Mouse (Mus musculus) brain, embryonic 18.5 days (tissue): ENCODE results near the gene Gm20388.

Experiments
- DNase-seq: peaks from one replicate; pipeline ENCODE4 v3.0.0-alpha.2; 2012; ENCODE audit warnings: low read depth, low spot score

Gm20388 gene

DNA sequence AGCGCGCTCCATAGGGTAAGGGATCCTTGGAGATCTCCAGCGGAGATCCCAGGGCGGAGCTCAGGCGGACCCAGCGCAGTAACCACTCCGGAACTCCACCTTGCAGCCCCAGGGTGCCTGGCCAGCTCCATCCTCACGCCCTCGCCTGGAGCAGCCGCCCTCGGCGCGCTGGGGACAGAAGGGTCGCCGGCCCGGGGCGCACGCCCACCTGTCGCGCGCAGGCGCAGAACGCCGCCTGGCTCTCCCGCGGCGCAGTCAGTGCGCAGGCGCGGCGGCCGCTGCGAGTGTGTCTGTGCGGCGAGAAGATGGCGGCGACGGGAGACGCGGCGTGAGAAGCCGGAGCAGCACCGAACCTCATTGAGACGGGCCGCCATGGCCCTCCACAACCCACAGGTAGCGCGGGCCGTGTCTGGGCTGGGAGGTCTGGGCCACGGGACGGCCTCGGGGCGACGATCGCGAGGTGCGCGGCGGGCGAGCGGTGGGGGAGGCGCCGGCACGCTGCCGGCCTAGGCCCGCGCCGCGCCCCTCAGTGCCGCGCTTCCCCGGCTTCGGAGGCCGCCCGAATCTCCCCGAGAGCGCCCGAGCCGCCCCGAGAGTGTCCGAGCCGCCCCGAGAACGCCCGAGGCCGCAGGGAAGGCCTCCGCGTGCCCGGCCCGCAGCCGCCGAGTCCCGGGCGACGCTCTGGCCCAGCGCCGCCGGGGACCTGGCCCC, at the start of gene Gm20388:
TSS of gene Gm20388 (plus strand) at position 295 of the 711 bp plus-strand sequence.
- DNase-seq, result peak; percentile 74

DNA sequence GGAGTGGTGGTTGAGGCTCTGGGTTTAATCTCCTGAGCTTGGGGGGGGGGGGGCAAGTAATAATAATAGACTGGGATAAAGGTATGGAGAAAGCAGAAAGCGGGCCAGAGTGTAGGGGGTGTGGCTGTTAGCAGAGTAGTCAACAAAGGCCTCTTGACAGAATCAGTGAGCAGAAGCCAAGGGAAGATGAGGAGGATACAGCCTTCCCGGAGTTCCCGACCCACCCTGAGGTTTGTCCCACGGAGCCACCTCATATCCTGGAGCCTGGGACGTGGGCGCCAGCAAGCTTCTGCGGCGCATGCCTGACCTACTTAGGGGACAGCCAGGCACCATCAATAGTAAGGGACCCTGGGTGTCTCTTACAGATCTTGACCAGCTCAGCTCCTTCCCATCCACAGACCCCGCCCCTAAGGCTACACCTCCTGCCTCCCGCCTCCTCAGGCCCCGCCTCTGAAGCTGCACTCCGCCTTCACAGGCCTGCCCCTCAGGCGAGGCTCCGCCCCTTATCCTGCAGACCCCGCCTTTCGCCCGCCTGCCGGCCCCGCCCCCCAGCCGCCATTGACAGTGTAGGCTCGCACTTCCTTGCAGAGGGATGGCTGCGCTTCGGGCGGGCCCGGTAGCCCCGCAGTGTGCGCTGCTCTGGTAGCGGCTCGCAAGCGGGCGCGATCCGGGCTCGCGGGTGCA, 48.8 kb upstream of the Gm20388 start, which contains the start of gene Klhl36:
TSS of gene Klhl36 (plus strand) at position 561 of the 684 bp plus-strand sequence.
- peak; percentile 82 for DNase-seq

DNA sequence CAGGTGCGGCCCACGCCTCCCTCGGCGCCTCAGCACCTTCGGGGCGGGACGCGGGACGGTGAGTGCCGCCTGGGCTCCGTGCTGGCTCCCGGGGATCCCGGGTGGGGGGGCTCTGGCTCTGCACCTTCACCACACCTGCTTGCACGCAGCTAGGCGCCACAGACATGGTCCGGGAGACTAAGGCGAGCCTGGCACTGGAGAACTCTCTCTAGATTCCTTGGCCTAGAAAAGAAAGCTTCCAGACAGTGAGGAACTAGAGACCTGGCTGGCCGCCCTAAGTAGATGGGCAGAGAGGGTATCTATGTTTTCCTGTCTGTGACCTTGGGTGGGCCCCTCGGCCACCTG, 48.3 kb upstream of the Gm20388 start:
- DNase-seq, result no peak

DNA sequence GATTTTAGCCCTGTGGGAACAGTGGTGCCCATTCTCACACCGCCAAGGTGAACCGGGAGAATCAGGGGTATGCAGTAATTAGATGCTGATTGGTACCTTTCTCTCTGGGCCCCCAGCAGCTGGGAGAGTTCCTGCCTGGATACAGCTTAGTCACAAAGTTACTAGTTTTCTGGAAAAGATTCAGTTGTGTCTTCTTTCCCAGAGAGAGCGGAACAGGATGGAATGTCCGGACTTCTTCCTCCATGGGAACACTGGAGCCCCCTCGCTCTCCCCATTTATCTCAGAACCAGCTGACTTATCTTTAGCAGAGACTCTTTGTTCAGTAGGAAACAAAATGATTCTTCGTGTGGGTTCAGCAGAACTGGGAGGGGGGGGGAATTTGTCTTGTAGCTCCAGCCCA, 47.9 kb upstream of the Gm20388 start:
- no peak for DNase-seq

DNA sequence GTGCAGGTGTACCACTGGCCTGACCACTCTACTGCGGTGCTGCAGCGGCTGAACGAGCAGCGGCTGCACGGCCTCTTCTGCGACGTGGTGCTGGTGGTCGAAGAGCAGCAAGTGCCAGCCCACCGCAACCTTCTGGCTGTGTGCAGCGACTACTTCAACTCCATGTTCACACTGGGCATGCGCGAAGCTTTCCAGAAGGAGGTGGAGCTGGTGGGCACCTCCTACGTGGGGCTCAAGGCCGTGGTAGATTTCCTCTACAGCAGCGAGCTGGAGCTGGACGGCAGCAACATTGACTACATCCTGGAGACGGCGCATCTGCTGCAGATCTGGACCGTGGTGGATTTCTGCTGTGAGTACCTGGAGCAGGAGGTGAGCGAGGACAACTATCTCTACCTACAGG, 41.0 kb upstream of the Gm20388 start:
- no peak for DNase-seq

DNA sequence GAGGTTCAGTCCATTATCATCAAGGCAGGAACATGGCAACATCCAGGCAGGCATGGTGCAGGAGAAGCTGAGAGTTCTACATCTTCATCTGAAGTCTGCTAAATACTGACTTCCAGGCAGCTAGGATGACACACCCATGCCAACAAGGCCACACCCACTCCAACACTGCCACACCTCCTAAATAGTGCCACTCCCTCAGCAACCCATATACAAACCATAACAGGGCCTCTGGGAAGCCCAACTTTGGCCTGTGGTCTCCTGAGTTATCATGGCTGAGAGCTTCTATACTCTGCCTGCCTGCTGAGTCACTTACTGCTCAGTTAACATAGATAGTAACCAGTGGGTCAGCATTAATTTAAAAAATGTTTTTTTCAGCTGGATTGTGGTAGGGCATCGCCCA, 37.5 kb upstream of the Gm20388 start:
- DNase-seq, result no peak

DNA sequence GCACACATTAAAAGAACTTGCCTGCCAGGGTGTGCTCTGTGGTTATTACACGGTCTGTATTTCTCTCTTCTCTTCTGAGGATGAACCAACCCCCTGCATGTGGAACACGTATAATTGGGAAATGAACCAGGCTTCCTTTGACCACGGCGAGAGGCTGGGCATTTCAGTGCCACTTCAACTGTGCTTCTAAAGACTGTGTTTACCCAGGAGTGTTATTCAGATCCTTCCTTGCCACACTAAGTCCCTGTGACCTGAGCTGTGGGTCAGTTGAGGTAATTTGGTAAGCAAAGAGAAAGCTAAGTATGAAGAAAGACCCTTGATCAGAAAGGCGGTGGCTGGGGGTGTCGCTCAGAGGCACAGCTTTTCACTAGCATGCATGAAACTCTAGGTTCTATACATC, 29.3 kb upstream of the Gm20388 start:
- no peak for DNase-seq

DNA sequence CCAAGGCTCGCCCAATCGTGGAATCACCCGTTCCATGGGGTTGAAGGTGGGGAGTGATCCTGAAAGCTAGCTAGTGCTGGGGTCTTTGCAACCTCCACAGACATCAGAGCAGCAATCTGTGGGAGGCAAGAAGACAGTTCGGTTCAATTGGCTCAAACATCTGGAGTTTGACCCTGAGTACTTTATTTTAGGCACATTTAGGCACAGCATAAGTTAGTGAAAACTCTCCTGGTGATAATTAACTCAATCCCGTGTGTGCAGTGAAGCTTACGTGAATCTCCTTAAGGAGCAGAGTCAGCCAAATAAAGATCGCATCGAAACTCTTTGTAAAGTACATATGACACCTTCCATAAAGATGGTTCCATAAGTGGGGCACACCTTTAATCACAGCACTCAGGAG, 28.7 kb upstream of the Gm20388 start:
- no peak for DNase-seq

DNA sequence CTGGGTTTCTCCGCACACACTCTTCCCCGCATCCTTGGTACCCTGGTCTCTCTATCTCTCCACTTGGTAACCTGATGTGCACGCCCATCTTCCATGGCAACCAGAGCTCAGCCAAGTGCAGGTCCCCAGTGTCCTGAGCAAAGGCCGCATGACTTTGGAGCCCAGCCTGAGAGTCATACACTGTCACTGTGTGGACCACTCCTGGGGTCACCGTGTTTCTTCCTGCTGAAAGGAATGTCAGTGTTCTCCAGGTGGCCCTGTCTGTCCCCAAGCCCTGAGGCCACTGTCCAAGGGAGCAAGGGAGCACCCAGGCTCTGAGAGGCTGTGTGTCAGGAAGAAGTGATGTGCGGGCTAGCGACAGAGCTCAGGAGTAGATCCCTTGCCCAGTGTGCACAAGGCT, 27.4 kb upstream of the Gm20388 start:
- DNase-seq, result no peak

DNA sequence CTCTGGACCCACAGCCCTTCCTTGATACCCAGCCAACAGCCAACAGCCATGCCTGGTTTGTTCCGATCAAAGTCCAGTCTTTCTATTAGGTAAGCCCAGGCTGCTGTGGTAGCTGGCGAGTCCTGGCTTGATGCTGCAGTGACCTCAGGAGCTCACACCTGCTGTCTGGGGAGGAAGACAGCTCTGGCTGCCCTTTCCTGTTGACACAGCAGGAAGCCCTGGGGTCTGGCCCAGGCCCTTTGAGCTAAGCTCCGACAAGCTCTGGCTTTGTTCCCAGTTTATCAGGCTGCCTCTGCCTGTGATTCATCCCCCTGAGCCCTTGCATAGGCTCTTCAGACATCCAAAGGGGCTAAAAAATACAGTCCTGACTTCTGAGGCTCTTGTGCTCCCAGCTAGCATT, 25.0 kb upstream of the Gm20388 start:
- DNase-seq, result no peak

DNA sequence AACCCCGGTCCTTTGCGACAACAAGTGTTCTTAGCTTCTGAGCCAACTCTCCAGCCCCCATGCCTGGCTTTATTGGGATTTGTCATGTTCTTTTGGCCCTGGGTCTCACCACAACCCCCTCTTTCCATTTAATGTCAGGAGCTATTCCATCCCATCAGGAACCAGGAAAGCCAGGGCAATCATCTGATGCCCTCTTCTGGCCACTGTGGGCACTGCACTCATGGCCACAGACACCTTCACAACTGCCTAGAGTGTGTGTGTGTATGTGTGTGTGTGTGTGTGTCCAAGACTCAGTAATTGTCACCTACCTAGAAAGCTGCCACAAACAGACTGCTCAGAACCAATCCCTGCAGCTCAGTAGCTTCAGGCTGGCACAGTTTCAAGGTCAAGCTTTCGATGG, 23.5 kb upstream of the Gm20388 start:
- DNase-seq, result no peak

DNA sequence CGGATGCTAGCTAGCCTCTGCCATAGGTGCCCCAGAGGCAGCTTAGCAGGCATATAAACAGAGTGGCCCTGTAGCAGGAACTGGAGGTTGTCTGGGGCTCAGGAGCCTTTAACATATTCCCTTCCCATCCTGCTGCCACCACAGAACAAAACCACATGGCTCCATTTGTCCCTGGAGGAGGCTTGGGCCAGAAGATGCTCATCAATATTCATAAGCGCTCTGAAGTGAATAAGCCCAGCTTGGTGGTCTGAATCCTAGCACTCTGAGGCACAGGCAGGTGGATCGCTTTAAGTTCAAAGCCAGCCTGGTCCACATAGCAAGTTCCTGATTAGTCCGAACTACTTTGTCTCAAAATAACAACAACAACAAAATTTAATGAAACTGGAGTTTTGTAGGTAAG, 22.6 kb upstream of the Gm20388 start:
- DNase-seq, result no peak

DNA sequence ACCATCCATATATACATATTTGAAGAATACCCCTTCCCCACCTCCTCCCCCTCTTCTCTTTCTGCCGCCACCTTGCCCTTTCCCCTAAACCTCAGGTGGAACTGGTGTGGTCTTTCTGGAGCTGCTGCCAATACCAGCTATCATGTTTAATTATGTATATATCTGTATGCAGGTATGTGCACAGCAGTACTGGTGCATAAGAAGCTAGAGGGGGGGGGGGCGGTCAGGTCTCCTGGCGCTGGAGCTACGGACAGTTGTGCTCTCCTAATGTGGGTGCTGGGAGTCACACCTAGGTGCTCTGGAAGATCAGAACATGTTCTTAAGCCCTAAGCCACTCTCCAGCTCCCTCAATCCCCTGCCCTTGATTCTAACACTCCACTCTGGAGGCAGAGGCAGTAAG, 13.6 kb upstream of the Gm20388 start:
- no peak for DNase-seq

DNA sequence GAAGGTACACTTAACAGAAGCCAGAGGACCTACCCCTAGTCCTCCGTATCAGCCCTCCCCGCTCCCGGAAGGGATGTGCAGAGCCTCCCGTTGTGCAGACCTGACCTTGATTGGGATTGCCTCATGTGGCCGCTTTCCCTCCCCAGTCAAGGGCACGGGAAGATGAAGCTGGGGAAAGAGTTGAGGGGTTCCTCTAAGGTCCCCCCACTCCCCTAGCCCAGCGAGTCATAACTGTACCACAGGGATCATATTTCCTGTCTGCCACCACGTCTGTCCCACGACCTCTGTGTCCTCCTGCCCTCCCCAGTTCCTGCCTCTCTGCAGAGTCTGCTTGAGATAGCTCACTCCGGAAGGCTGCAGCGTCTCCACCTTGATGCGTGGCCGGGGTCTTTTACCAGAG, 12.7 kb upstream of the Gm20388 start:
- no peak for DNase-seq

DNA sequence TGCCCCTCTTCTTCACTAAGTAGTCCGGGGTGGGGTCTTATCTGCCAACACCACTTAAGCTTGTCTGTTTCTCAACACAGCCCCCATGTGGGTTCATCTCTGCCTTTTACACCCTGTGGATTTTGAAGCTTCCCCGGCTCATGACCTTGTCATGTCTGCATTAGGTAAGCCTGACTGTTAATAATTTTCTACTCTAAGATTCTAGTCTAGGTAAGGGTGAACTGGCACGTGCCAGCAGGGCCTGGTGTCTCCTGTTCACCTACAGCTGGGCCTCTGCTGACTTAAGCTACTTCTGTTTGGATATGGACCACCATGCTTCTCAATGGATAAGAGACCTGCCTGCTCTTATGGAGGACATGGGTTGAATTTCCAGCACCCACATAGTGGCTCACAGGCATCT, 9.3 kb upstream of the Gm20388 start:
- no peak for DNase-seq

DNA sequence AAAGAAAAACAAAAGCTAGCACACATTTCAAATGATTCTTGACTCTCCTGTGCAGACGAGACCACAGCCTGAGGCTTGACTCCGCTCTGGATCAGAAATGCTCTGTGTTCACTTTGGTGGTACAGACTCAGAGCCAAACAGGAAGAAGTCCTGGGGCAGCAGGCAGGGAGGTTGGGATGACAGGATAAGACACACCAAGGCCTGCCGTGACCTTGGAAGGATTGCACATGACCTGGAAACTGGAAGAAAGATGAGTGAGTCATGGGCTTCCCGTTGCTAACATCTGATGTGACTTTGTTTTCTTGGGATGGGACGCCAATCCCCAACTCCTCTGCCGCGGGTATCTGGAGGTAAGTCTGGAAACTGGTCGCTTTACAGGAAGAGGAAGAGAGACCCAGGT, 8.7 kb upstream of the Gm20388 start:
- DNase-seq, result no peak

DNA sequence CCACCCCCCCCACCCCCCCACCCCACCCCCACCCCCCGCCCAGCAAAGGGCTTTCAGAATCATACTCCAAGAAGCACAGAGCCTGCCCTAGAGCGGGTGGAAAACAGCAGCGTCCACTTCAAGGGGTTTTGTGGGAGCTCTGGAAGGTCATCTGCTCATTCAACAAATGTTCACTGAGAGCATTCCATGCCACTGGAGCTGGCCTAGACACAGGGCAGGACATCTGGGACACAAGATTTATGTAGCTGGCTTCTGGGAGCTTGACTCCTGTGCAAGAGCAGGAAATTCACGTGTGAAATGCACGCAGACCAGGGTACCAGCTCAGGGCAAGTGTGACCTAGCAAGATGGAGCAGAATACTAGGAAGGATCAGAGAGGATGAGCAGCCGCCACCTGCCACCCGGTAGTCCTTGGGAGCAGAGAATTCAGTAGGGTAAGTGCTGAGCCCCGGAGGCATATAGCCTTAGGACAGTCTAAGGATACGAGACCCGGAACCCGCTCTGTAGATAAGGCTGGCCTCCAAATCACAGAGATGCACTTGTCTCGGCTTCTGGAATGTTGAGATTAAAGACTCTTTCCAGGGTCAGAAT, 6.2 kb upstream of the Gm20388 start:
- DNase-seq, result no peak

DNA sequence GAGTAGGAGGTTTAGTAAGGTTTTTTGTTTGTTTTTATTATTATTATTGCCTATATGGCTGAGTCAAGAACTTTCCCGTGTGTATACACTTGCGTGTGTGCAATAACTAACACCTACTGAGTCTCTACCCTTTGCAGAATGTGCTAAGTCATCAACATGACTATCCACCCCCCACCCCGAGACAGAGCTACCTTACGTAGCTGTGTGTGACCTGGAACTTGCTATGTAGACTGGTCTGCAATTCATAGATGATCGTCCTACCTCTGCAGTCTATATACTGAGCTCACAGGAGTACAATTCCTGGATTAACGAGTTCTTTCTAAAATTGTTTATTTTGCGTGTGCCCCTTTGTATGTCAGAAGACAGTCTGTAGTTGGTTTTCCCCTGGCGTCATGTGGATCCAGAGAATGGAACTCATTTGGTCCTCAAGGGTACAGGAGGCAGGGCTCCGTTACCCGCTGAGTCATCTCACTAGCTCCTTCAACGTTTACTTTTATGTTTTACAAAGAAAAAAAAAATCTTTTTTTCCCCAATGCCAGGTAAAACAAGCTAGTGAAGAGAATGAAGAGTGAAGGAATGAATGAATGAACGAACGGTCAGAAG, 596 bp upstream of the Gm20388 start, which contains the start of gene Usp10:
TSS of gene Usp10 (plus strand) at position 417 of the 603 bp plus-strand sequence.
- no peak for DNase-seq

DNA sequence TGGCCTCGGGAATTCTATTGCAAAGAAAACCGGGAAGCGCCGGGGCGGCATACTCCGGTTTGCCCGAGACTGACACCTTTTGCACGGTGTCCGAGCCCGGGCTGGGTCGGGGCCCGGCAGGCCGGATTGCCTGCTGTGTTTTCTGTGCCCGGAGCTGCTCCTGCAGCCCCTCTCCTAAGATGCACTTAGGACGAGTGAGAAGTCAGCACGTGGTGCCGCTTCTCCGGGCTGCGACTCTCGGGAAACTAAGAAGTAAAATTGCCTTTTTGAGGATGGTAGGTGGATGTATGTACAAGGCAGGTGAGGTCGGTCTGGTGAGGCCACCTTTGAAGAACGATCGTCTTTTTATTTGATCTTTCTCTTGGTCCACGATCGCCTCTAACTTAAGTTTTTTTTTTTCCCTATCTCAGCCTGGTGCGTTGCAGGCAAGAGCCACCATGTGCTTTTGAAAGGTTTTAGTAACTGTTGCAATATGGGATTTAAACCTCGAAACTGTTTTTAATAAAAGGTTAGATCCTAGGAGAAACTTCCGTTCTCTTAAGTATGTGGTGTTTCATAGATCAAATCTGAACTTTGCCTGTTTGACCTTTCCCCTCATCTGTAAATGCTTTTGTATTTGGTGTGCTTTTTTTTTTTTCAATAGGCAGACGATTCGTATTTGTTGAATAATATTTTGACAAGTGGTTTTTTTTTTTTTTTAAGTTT, 769 bp downstream of the Gm20388 start:
- DNase-seq, result no peak

DNA sequence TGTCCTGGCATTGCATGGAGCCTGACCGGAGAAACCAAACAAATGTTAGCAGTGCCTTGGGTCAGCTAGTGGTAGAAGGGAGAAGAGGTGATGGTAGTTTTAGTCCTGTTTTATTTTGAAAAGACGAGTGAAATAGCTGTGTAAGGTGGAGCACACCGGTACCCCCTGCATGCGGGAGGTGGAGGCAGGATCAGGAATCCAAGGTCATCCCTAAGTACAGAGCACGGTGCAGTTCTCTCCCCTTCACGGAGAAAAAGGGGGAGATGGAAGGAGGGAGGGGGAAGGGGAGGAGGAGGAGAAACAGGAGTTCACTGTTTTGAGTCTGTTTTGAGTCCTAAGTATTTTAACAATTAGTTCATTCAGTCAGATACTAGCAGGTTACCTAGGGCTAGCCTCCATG, 2.0 kb downstream of the Gm20388 start:
- DNase-seq, result no peak

DNA sequence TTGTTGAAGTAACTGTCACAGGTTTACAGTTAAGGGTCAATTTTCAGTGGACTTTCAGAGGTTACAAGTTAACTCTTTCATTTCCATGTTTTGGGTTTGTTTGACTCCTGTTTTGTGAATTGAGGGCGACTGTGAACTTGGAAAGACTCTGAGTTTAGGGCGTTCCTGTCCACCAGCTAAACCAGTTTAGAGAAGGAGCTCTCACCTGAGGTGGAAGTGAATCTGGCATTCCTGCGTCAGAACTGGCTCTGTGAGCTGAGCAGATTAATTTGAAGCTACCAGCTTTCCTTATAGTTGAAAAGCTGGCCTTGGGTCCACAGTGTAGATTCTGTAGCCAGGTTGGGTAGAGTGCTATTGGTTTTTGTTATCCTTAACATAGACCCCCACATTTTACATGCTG, 2.5 kb downstream of the Gm20388 start:
- DNase-seq, result no peak

DNA sequence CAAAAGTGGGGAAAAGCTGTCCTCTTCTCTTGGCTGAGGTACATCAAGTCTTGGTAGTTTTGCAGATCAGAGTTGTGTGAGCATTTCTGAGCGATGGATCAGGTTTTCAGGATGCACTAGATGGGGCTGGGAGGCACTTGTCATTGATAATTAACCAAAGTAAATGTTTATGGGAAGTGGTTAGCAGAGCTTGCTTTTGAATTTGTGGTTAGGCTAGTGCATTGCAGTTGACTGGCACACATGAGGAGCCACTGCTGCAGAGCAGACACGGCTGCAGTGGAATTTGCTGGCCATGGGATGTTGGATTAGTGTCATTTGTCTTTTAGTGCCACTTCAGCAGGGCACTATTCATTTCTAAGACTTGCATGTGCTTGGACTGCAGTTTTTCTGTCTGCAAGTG, 3.5 kb downstream of the Gm20388 start:
- DNase-seq, result no peak
